Mouse (Mus musculus): ENCODE measurements around the gene Kdm4c. TPM values are rescaled to one million over a fixed set of nuclear protein-coding genes. Genes with fewer than 3 reads are reported as not detected.
"Not testable (repeated sequence)": the region's sequence is repeated elsewhere in the genome, so short reads cannot be mapped to it uniquely, and the experiment has no call there.

The Kdm4c gene
- 19.4 and 19.8 TPM in 2 replicates for polyA plus RNA-seq (2014; fragmentation: Nextera tagmentation; extraction: Ambion mirVana)

DNA sequence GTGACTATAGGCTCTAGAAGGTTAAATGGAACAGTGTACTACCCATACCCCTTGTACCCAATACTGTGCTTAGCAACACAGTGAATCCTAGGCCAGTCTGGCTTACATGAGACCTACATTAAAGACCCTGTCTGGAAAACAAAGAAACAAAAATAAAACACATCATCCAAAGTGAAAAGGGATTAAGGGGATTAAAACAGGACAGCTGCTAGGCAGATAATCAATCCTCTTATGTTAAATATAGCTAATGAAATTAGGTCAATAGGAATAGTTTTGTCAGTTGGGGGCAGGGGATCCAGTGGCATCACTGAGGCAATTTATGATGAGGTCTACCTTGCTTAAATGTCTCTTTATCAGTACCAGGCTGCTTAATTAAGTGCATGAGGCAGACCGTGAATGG lies at the start of gene Kdm4c:
TSS of gene Kdm4c (plus strand) at position 322 of the 400 bp plus-strand sequence.
- Histone ChIP-seq H3K9me3 (ENCODE audit: control insufficient read depth, low read length) (no peaks in the 10 kb centered on the region), H3K36me3 (replicated peaks; ENCODE audit: control insufficient read depth, insufficient read depth) (no peaks in the 10 kb centered on the region), H3K27me3 (ENCODE audit: control insufficient read depth, insufficient read depth, low read length) (no peaks in the 10 kb centered on the region), H3K4me2 (replicated peaks) (no peak within 1 kb of the TSS), H3K27ac (no peak within 1 kb of the TSS), H3K4me3 (replicated peaks; ENCODE audit: low read length) (no peak within 1 kb of the TSS), H3K9ac (no peak within 1 kb of the TSS), H3K4me1 (replicated peaks; ENCODE audit: control insufficient read depth, insufficient read depth, low read length) (no peaks in the 10 kb centered on the region)
- WGBS = 79% methylated on average over 1 of the region's 1 CpGs
- ATAC-seq (ENCODE audit: low FRiP score) = no peak
- no peak for DNase-seq (ENCODE audit: low spot score)

DNA sequence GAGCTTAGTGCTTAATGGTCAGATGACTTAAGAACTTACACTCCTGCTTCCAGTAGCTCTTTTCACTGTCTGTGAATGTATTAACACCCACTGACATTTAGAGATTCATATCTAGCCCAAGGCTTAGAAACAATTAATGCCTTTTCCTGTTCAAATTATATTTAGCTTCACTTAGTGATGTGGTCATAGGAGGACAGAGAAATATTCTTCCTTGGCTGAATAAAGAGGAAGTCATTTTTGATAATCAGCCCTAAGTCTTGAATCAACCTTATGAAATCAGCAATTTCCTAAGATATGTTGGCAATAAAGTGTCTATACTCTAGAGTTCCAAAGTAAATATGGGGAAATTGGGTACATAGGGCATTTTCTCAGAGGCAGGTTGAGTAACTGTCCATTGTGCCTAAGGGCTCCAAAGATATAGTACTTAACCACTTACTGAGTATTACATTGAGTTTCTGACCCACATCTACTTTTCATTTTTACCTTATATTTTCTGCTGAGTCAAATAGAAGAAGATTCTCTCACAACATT lies 41.0 kb upstream of the Kdm4c start:
- Histone ChIP-seq H3K4me3 (replicated peaks; ENCODE audit: low read length) (no peak overlapping the region), H3K4me1 (replicated peaks; ENCODE audit: control insufficient read depth, insufficient read depth, low read length) (no peaks in the 10 kb centered on the region), H3K9me3 (ENCODE audit: control insufficient read depth, low read length) (no peaks in the 10 kb centered on the region), H3K9ac (no peak overlapping the region), H3K36me3 (replicated peaks; ENCODE audit: control insufficient read depth, insufficient read depth) (no peaks in the 10 kb centered on the region), H3K27me3 (ENCODE audit: control insufficient read depth, insufficient read depth, low read length) (no peaks in the 10 kb centered on the region), H3K27ac (no peak overlapping the region), H3K4me2 (replicated peaks) (no peak overlapping the region)
- ATAC-seq (ENCODE audit: low FRiP score) = no peak
- DNase-seq (ENCODE audit: low spot score) = no peak

- not testable (repeated sequence) for H3K27me3 ChIP-seq (ENCODE audit: control insufficient read depth, insufficient read depth, low read length); H3K9me3 ChIP-seq (ENCODE audit: control insufficient read depth, low read length); H3K36me3 ChIP-seq (replicated peaks; ENCODE audit: control insufficient read depth, insufficient read depth); H3K27ac ChIP-seq; DNase-seq (ENCODE audit: low spot score); H3K4me2 ChIP-seq (replicated peaks); H3K9ac ChIP-seq; ATAC-seq (ENCODE audit: low FRiP score); H3K4me1 ChIP-seq (replicated peaks; ENCODE audit: control insufficient read depth, insufficient read depth, low read length); H3K4me3 ChIP-seq (replicated peaks; ENCODE audit: low read length)
- 92% methylated on average over 1 of the region's 1 CpGs for WGBS
Measured at GRCm38 (mm10) chr4:74221780-74222179, 20.5 kb upstream of the Kdm4c start.

- H3K4me1 ChIP-seq (replicated peaks; ENCODE audit: control insufficient read depth, insufficient read depth, low read length) = no peaks in the 10 kb centered on the region
- no peaks in the 10 kb centered on the region for H3K27me3 ChIP-seq (ENCODE audit: control insufficient read depth, insufficient read depth, low read length)
- no peak overlapping the region for H3K4me3 ChIP-seq (replicated peaks; ENCODE audit: low read length)
- no peaks in the 10 kb centered on the region for H3K9me3 ChIP-seq (ENCODE audit: control insufficient read depth, low read length)
- 43% methylated on average over 3 of the region's 3 CpGs for WGBS
- H3K4me2 ChIP-seq (replicated peaks) = no peak overlapping the region
- H3K9ac ChIP-seq = no peak overlapping the region
- DNase-seq (ENCODE audit: low spot score) (no peak), ATAC-seq (ENCODE audit: low FRiP score) (no peak)
- H3K27ac ChIP-seq = no peak overlapping the region
- no peaks in the 10 kb centered on the region for H3K36me3 ChIP-seq (replicated peaks; ENCODE audit: control insufficient read depth, insufficient read depth)
Measured at GRCm38 (mm10) chr4:74222360-74222759, 19.9 kb upstream of the Kdm4c start.

DNA sequence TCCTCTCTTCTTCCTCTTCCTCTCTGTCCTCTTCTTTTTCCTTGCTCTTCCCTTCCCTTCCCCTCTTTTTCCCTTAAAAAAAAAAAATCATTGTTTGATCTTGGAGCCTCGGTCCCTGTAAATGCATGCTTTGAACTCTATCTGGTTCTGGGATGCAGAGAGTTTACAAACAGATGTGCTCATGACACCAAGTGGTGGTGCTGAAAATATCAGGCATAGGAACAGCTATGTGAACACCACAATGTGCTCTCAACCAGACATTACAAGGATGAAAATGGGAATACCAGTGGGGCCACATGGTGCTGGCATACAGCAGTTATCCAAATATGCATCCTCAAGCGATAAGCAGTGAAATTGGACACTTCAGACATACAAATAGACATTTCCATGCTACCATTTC lies 18.1 kb upstream of the Kdm4c start:
- Histone ChIP-seq H3K27ac (no peak overlapping the region), H3K36me3 (replicated peaks; ENCODE audit: control insufficient read depth, insufficient read depth) (no peaks in the 10 kb centered on the region), H3K4me1 (replicated peaks; ENCODE audit: control insufficient read depth, insufficient read depth, low read length) (no peaks in the 10 kb centered on the region), H3K9me3 (ENCODE audit: control insufficient read depth, low read length) (no peaks in the 10 kb centered on the region), H3K4me2 (replicated peaks) (no peak overlapping the region), H3K27me3 (ENCODE audit: control insufficient read depth, insufficient read depth, low read length) (no peaks in the 10 kb centered on the region), H3K4me3 (replicated peaks; ENCODE audit: low read length) (no peak overlapping the region), H3K9ac (no peak overlapping the region)
- 74% methylated on average over 2 of the region's 2 CpGs for WGBS
- ATAC-seq (ENCODE audit: low FRiP score) = no peak
- no peak for DNase-seq (ENCODE audit: low spot score)

GRCm38 (mm10) chr4:74230994-74231393 lies 11.3 kb upstream of the Kdm4c start:
- no peaks in the 10 kb centered on the region for H3K4me1 ChIP-seq (replicated peaks; ENCODE audit: control insufficient read depth, insufficient read depth, low read length)
- H3K4me2 ChIP-seq (replicated peaks) = no peak overlapping the region
- H3K27me3 ChIP-seq (ENCODE audit: control insufficient read depth, insufficient read depth, low read length) = no peaks in the 10 kb centered on the region
- no peak for DNase-seq (ENCODE audit: low spot score)
- peak; percentile 9; the same call in 1 of the 2 replicates for ATAC-seq (ENCODE audit: low FRiP score)
- no peaks in the 10 kb centered on the region for H3K9me3 ChIP-seq (ENCODE audit: control insufficient read depth, low read length)
- no peak overlapping the region for H3K9ac ChIP-seq
- H3K36me3 ChIP-seq (replicated peaks; ENCODE audit: control insufficient read depth, insufficient read depth) = no peaks in the 10 kb centered on the region
- H3K27ac ChIP-seq = no peak overlapping the region
- whole genome bisulfite sequencing = 80% methylated on average over 4 of the region's 4 CpGs
- no peak overlapping the region for H3K4me3 ChIP-seq (replicated peaks; ENCODE audit: low read length)

DNA sequence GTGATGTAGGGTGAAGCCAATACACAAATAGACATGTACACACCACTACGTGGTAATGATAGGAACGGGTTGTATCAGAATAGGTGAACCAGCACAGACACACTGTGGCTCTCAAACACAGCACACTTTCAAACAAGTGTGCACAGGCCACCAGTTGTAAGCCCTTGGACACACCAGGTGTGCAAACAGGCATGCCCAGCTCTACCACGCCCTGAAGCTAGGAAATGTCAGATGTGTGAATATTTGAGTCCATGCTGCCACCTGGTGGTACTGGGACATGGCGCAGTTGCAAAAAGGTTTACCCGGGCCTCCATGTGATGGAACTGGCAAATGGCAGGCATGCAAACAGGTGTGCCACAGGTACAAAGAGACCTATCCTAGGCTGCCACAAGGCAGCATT lies 10.9 kb upstream of the Kdm4c start:
- Histone ChIP-seq H3K27me3 (ENCODE audit: control insufficient read depth, insufficient read depth, low read length) (no peaks in the 10 kb centered on the region), H3K36me3 (replicated peaks; ENCODE audit: control insufficient read depth, insufficient read depth) (no peaks in the 10 kb centered on the region), H3K9ac (no peak overlapping the region), H3K9me3 (ENCODE audit: control insufficient read depth, low read length) (no peaks in the 10 kb centered on the region), H3K4me3 (replicated peaks; ENCODE audit: low read length) (no peak overlapping the region), H3K27ac (no peak overlapping the region), H3K4me2 (replicated peaks) (no peak overlapping the region), H3K4me1 (replicated peaks; ENCODE audit: control insufficient read depth, insufficient read depth, low read length) (no peaks in the 10 kb centered on the region)
- DNase-seq (ENCODE audit: low spot score) (peak; percentile 64), ATAC-seq (ENCODE audit: low FRiP score) (peak; percentile 44)
- 61% methylated on average over 5 of the region's 5 CpGs for WGBS

DNA sequence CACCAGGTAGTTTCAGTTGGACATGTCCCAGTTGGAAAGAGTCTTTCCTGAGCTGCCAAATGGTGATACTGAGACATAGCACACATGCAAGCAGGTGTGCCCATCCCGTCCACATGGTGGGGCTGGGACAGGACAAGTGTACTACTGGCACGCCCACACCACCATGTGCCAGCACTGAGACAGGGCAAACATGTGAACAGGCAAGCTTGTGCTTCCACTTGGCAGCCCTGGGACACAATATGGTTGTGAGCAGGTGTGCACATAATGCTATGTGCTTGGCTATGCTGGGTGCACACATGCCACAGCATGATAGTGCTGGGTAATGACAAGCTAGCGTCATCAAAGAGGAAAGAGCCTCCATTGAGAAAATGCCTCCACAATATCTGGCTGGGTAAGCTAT lies 8.8 kb upstream of the Kdm4c start:
- no peaks in the 10 kb centered on the region for H3K9me3 ChIP-seq (ENCODE audit: control insufficient read depth, low read length)
- H3K4me1 ChIP-seq (replicated peaks; ENCODE audit: control insufficient read depth, insufficient read depth, low read length) = no peaks in the 10 kb centered on the region
- no peaks in the 10 kb centered on the region for H3K36me3 ChIP-seq (replicated peaks; ENCODE audit: control insufficient read depth, insufficient read depth)
- no peak overlapping the region for H3K9ac ChIP-seq
- H3K4me3 ChIP-seq (replicated peaks; ENCODE audit: low read length) = no peak overlapping the region
- DNase-seq (ENCODE audit: low spot score) = no peak
- 92% methylated on average over 3 of the region's 3 CpGs for WGBS
- no peak for ATAC-seq (ENCODE audit: low FRiP score)
- no peak overlapping the region for H3K4me2 ChIP-seq (replicated peaks)
- H3K27me3 ChIP-seq (ENCODE audit: control insufficient read depth, insufficient read depth, low read length) = no peaks in the 10 kb centered on the region
- no peak overlapping the region for H3K27ac ChIP-seq

DNA sequence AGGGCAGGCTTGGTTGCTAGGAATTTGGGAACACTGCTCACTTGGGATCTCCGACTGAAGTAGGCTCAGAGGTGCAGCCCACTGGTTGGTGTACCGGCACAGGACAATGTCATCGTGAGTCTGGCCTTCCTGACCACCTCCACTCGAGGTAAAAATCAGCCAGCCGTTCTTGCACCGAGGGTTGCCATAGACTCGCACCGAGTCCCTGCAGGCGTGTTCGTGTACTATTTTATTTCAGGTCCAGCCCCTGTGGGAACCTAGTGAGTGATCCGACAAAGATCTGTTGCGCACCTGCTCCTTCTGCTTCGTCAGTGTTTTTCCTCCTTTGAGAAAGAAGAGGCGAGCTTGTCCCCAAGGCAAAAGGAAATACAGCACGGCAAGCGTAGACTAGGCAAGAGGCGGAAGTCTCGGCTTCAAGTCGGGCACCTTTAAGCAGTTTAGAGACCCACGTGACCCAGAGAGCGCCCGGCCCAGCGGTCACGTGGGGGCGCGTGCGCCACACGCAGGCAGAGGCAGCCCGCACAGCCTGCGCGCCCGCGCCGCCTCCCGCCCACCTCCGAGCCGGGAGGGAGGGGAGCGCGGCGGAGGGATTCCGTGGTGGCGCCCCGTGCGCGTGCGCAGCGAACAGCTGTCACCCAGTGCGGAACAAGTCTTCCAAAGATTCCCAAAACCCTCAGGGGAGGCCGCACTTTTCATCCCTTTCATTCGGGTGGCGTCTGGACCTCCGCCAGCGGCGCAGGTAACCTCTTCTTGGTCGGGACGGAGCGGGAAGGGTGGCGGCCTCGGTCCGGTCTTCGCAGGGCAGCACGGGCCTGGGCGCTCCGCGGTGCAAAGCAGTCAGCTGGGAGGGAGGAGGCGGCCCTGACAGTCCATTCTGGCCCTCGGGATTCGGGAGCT lies 9.3 kb downstream of the Kdm4c start:
- Histone ChIP-seq H3K9me3 (ENCODE audit: control insufficient read depth, low read length) (no peaks in the 10 kb centered on the region), H3K4me3 (replicated peaks; ENCODE audit: low read length) (peak overlapping the region; percentile 96), H3K27me3 (ENCODE audit: control insufficient read depth, insufficient read depth, low read length) (no peaks in the 10 kb centered on the region), H3K4me2 (replicated peaks) (peak overlapping the region; percentile 55), H3K9ac (peak overlapping the region; percentile 93), H3K4me1 (replicated peaks; ENCODE audit: control insufficient read depth, insufficient read depth, low read length) (peaks cover 13% of the 10 kb centered on the region), H3K36me3 (replicated peaks; ENCODE audit: control insufficient read depth, insufficient read depth) (no peaks in the 10 kb centered on the region), H3K27ac (peak overlapping the region; percentile 91)
- ATAC-seq (ENCODE audit: low FRiP score) = peak; percentile 98
- peak; percentile 96 for DNase-seq (ENCODE audit: low spot score)
- WGBS = under 1% methylated on average over 63 of the region's 68 CpGs
